Mouse (Mus musculus) layer of hippocampus, postnatal 25 days (tissue): ENCODE data around the gene Dda1. TPM values are rescaled to one million over a fixed set of nuclear protein-coding genes. Genes with fewer than 3 reads are reported as not detected.
"Not testable (repeated sequence)": the region's sequence is repeated elsewhere in the genome, so short reads cannot be mapped to it uniquely, and the experiment has no call there.

Experiments
- DNase-seq, 2 experiments: peaks; one replicate each; pipeline ENCODE4 v3.0.0; 2022; ENCODE audit warnings: mixed read lengths in 2 of 2, low spot score in 1 of 2; ENCODE audit errors: extremely low spot score in 1 of 2
- total RNA-seq, 2 experiments: library from RNA; stranded (reverse); gene quantifications; 2 replicates each; pipeline ENCODE4 v1.2.3; 2021

The Dda1 gene
- 10 to 100 TPM; 95.6 to 97.2 TPM for total RNA-seq

- DNase-seq: peak; percentile 88 to 89
Measured at GRCm38 (mm10) chr8:71468916-71469315, at the start of gene Dda1. Dda1 (plus strand) TSS chr8:71469199.

- no peak for DNase-seq
Measured at GRCm38 (mm10) chr8:71422121-71422520, 46.9 kb upstream of the Dda1 start.

GRCm38 (mm10) chr8:71432935-71433334, 36.1 kb upstream of the Dda1 start:
- not testable (repeated sequence) for DNase-seq

GRCm38 (mm10) chr8:71437041-71437440, 32.0 kb upstream of the Dda1 start:
- DNase-seq: no peak

GRCm38 (mm10) chr8:71441404-71441803, 27.6 kb upstream of the Dda1 start:
- peak in 1 of 2 experiments; percentile 57 for DNase-seq

- DNase-seq: no peak
Measured at GRCm38 (mm10) chr8:71445096-71445495, 23.9 kb upstream of the Dda1 start.

GRCm38 (mm10) chr8:71451337-71451736, 17.7 kb upstream of the Dda1 start:
- DNase-seq: no peak

GRCm38 (mm10) chr8:71451777-71452176, 17.2 kb upstream of the Dda1 start:
- no peak for DNase-seq

GRCm38 (mm10) chr8:71452669-71453068, 16.3 kb upstream of the Dda1 start:
- DNase-seq: no peak

- no peak for DNase-seq
Measured at GRCm38 (mm10) chr8:71454668-71455067, 14.3 kb upstream of the Dda1 start.

- no peak for DNase-seq
Measured at GRCm38 (mm10) chr8:71456906-71457305, 12.1 kb upstream of the Dda1 start.

GRCm38 (mm10) chr8:71457659-71458270, 11.2 kb upstream of the Dda1 start:
- no peak for DNase-seq

GRCm38 (mm10) chr8:71460716-71461115, 8.3 kb upstream of the Dda1 start:
- DNase-seq: no peak

- DNase-seq: no peak
Measured at GRCm38 (mm10) chr8:71461152-71461840, 7.7 kb upstream of the Dda1 start.

GRCm38 (mm10) chr8:71462191-71462590, 6.8 kb upstream of the Dda1 start:
- DNase-seq: no peak

GRCm38 (mm10) chr8:71462786-71463185, 6.2 kb upstream of the Dda1 start:
- DNase-seq: peak in 1 of 2 experiments; percentile 55

GRCm38 (mm10) chr8:71463188-71464033, 5.6 kb upstream of the Dda1 start, which contains the start of gene Abhd8:
Abhd8 (minus strand) TSS chr8:71463655.
- peak; percentile 98 to 99 for DNase-seq

GRCm38 (mm10) chr8:71464513-71465500, 4.2 kb upstream of the Dda1 start, which contains the start of gene Mrpl34:
Mrpl34 (plus strand) TSS chr8:71464959.
- DNase-seq: peak; percentile 95 to 96

- no peak for DNase-seq
Measured at GRCm38 (mm10) chr8:71465733-71466132, 3.3 kb upstream of the Dda1 start.

GRCm38 (mm10) chr8:71466198-71466597, 2.8 kb upstream of the Dda1 start:
- no peak for DNase-seq
